Mouse (Mus musculus): ENCODE data around the gene Abhd11. TPM values are rescaled to one million over a fixed set of nuclear protein-coding genes. Genes with fewer than 3 reads are reported as not detected.

Abhd11 gene
- polyA plus RNA-seq, 1 experiment from 2014 or later = 56.5 TPM

DNA sequence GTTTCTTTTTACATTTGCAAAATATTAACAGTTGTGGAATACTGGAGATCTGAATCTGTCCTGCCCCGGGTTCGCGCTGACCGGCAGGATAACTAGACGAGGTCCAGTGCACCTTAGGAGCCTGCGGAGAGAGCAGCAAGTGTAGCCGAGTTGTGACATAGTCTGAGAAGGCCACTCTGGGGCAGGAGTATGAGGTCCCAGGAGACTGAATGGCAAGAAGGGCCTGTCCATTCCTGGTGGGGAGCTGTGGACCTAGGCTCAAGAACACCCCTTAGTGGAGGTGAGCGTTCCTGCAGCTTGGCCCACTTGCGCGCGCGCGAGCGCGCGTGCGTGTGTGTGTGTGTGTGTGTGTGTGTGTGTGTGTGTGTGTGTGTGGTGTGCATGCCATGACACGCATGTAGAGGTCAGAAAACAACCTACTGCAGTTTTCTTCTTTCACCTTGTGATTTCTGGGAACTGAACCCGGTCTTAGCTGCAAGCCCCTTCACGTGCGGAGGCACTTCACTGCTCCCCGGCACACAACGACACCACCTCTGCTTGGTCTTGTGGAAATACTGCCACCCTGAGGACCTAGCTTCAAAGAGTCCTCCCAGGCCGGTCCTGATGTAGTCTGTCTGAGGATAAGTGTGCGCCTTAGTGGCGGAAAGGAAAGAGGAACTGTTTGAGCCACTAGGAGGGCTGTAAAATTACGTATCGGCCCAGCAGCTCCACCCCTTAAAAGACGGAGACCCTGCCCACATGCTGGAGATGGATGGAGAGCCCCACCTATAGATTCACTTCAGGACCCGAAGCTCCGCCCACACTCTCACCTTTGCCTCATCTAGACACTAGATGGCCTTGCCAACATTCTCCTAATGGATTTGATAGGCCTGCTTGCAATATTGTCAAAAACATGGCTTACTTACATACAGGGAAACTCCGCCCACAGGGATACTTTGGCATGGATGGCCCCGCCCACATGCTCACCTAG, 42.8 kb upstream of the Abhd11 start:
- Histone ChIP-seq H3K9me3 (ENCODE audit: control insufficient read depth, low read length) (no peaks in the 10 kb centered on the region), H3K4me2 (replicated peaks; ENCODE audit: low read depth) (peak overlapping the region; percentile 58), H3K36me3 (ENCODE audit: control insufficient read depth, insufficient read depth, low read length) (no peaks in the 10 kb centered on the region), H3K4me1 (replicated peaks; ENCODE audit: control insufficient read depth, insufficient read depth) (no peaks in the 10 kb centered on the region), H3K4me3 (ENCODE audit: low read depth, low read length) (peak overlapping the region; percentile 21), H3K27ac (replicated peaks) (0 out of 2 replicates have a peak overlapping the region, but pooled peaks have one; percentile 24), H3K9ac (ENCODE audit: low read length) (no peak overlapping the region; the same call in 1 of the 2 replicates), H3K27me3 (ENCODE audit: control insufficient read depth, insufficient read depth, low read length) (no peaks in the 10 kb centered on the region)
- WGBS = 4% methylated on average over 28 of the region's 33 CpGs
- TF ChIP-seq EP300 (optimal IDR thresholded peaks at IDR 0.05) (no peak), CTCF (IDR thresholded peaks at IDR 0.05; ENCODE audit: low read depth) (peak; percentile 59)
- DNase-seq (ENCODE audit: low spot score) = peak; percentile 66
- ATAC-seq (ENCODE audit: low FRiP score, low TSS enrichment) = peak; percentile 69

DNA sequence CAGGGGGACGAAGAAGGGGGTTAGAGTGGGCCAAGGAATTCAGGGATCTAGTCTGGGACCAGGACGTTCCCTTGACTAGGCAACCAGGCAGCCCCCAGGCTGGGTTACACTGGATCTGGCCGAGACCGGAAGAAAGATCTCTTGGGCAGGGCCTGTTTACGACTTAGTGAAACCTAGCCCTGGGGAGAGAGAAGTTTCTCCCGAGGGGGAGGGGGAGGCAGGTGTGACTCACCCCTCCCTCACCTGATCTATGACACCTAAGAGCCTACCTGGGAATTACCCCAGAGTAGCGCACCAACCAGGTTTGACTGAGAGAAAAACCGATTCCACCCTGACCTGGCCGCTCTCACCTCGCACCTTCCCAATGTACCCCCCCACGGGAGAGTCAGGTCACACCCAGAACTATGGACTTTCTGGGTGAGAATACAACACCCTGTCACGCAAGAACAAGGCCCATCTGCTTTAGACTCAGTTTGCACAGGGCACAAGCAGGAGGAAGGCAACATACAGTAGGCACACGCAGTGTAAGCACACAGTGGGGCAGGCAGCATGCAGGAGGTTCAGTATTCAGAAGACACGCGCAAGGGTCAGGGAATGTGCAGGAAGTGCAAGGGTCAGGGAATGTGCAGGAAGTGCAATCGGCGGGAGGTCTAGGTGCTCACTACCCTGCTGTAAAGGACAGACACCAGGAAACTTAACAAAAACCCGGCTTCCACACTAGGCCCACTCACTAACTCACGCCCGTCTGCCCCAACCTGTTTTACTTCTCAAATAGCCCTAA, 41.6 kb upstream of the Abhd11 start:
- Histone ChIP-seq H3K9ac (ENCODE audit: low read length) (no peak overlapping the region), H3K27me3 (ENCODE audit: control insufficient read depth, insufficient read depth, low read length) (no peaks in the 10 kb centered on the region), H3K4me1 (replicated peaks; ENCODE audit: control insufficient read depth, insufficient read depth) (no peaks in the 10 kb centered on the region), H3K4me3 (ENCODE audit: low read depth, low read length) (no peak overlapping the region), H3K9me3 (ENCODE audit: control insufficient read depth, low read length) (no peaks in the 10 kb centered on the region), H3K27ac (replicated peaks) (no peak overlapping the region), H3K36me3 (ENCODE audit: control insufficient read depth, insufficient read depth, low read length) (no peaks in the 10 kb centered on the region), H3K4me2 (replicated peaks; ENCODE audit: low read depth) (no peak overlapping the region)
- WGBS = 58% methylated on average over 20 of the region's 20 CpGs
- DNase-seq (ENCODE audit: low spot score) = no peak
- TF ChIP-seq EP300 (optimal IDR thresholded peaks at IDR 0.05) = no peak
- ATAC-seq (ENCODE audit: low FRiP score, low TSS enrichment) = no peak

DNA sequence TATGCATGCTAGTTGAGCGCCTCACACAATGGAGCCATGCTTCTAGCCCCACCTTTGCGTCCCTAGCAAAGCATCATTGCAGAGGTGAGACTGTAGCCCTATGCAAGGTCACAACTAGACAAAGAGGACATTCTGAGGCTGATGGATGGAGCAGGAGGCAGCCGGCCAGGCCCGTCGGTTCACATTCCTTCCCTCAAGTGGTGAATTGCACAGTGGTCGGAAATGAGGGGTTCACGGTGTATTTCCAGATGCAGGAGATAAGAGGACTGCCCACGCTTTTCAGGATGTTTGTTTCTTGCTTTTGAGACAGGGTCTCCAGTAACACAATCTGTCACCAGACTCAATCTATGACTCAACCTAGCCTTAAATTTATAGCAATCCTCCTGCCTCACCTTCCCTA, 38.3 kb upstream of the Abhd11 start:
- H3K9me3 ChIP-seq (ENCODE audit: control insufficient read depth, low read length) = no peaks in the 10 kb centered on the region
- TF ChIP-seq CTCF (IDR thresholded peaks at IDR 0.05; ENCODE audit: low read depth) = no peak
- TF ChIP-seq EP300 (optimal IDR thresholded peaks at IDR 0.05) = no peak
- DNase-seq (ENCODE audit: low spot score) = no peak
- H3K27me3 ChIP-seq (ENCODE audit: control insufficient read depth, insufficient read depth, low read length) = no peaks in the 10 kb centered on the region
- H3K4me1 ChIP-seq (replicated peaks; ENCODE audit: control insufficient read depth, insufficient read depth) = no peaks in the 10 kb centered on the region
- 46% methylated on average over 8 of the region's 8 CpGs for WGBS
- ATAC-seq (ENCODE audit: low FRiP score, low TSS enrichment) = no peak
- H3K9ac ChIP-seq (ENCODE audit: low read length) = no peak overlapping the region
- H3K4me3 ChIP-seq (ENCODE audit: low read depth, low read length) = no peak overlapping the region
- H3K4me2 ChIP-seq (replicated peaks; ENCODE audit: low read depth) = no peak overlapping the region
- no peak overlapping the region for H3K27ac ChIP-seq (replicated peaks)
- H3K36me3 ChIP-seq (ENCODE audit: control insufficient read depth, insufficient read depth, low read length) = no peaks in the 10 kb centered on the region

DNA sequence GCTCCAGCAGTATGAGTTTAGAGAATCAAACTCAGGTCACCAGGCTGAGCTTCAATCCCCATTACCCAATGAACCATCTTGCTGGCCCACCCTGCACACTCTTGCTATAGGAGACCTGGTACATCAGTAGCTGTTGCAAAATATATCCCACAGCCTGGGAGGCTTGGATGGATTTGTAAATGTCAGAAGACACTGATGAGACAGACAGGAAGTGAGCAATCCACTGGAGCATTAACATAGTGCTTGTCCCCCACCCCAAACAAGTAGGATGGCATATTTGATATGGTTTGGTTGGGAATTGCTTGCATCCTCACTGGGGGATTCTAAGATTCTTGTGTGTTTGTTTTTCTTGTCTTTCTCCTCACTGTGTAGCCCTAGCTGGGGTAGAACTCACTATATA, 35.9 kb upstream of the Abhd11 start:
- Histone ChIP-seq H3K27me3 (ENCODE audit: control insufficient read depth, insufficient read depth, low read length) (no peaks in the 10 kb centered on the region), H3K4me2 (replicated peaks; ENCODE audit: low read depth) (no peak overlapping the region), H3K36me3 (ENCODE audit: control insufficient read depth, insufficient read depth, low read length) (no peaks in the 10 kb centered on the region), H3K4me1 (replicated peaks; ENCODE audit: control insufficient read depth, insufficient read depth) (no peaks in the 10 kb centered on the region), H3K4me3 (ENCODE audit: low read depth, low read length) (no peak overlapping the region), H3K9me3 (ENCODE audit: control insufficient read depth, low read length) (no peaks in the 10 kb centered on the region), H3K27ac (replicated peaks) (no peak overlapping the region), H3K9ac (ENCODE audit: low read length) (no peak overlapping the region)
- TF ChIP-seq EP300 (optimal IDR thresholded peaks at IDR 0.05) (no peak), CTCF (IDR thresholded peaks at IDR 0.05; ENCODE audit: low read depth) (no peak)
- DNase-seq (ENCODE audit: low spot score) (no peak), ATAC-seq (ENCODE audit: low FRiP score, low TSS enrichment) (no peak)

DNA sequence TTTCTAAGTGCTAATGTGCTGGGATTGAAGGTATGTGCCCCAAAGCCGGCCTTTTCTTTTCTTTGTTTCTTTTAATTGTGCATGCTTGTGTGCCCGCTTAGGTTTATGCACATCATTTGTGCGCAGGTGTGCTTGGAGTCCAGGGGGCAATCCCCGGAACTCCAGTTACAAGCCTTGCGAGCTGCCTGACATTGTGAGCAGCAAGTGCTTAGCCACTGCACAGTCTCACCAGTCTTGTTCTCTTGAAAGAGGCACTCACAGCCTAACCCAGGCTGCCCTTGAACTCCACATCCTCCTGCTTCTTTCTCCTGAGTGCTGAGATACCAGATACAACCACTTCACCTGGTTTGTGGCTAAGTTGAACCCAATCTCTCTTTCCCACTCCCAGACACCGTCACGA, 35.4 kb upstream of the Abhd11 start:
- no peak overlapping the region for H3K27ac ChIP-seq (replicated peaks)
- 80% methylated on average over 7 of the region's 7 CpGs for WGBS
- H3K36me3 ChIP-seq (ENCODE audit: control insufficient read depth, insufficient read depth, low read length) = no peaks in the 10 kb centered on the region
- DNase-seq (ENCODE audit: low spot score) (no peak), ATAC-seq (ENCODE audit: low FRiP score, low TSS enrichment) (no peak)
- H3K4me2 ChIP-seq (replicated peaks; ENCODE audit: low read depth) = no peak overlapping the region
- H3K4me1 ChIP-seq (replicated peaks; ENCODE audit: control insufficient read depth, insufficient read depth) = no peaks in the 10 kb centered on the region
- H3K9ac ChIP-seq (ENCODE audit: low read length) = no peak overlapping the region
- H3K9me3 ChIP-seq (ENCODE audit: control insufficient read depth, low read length) = no peaks in the 10 kb centered on the region
- H3K27me3 ChIP-seq (ENCODE audit: control insufficient read depth, insufficient read depth, low read length) = no peaks in the 10 kb centered on the region
- no peak overlapping the region for H3K4me3 ChIP-seq (ENCODE audit: low read depth, low read length)
- TF ChIP-seq CTCF (IDR thresholded peaks at IDR 0.05; ENCODE audit: low read depth) (no peak), EP300 (optimal IDR thresholded peaks at IDR 0.05) (no peak)

All from stomach, postnatal 0 days (tissue).